Comparison of ENCODE assay signal across 8 mouse cellular contexts in the genomic region with DNA sequence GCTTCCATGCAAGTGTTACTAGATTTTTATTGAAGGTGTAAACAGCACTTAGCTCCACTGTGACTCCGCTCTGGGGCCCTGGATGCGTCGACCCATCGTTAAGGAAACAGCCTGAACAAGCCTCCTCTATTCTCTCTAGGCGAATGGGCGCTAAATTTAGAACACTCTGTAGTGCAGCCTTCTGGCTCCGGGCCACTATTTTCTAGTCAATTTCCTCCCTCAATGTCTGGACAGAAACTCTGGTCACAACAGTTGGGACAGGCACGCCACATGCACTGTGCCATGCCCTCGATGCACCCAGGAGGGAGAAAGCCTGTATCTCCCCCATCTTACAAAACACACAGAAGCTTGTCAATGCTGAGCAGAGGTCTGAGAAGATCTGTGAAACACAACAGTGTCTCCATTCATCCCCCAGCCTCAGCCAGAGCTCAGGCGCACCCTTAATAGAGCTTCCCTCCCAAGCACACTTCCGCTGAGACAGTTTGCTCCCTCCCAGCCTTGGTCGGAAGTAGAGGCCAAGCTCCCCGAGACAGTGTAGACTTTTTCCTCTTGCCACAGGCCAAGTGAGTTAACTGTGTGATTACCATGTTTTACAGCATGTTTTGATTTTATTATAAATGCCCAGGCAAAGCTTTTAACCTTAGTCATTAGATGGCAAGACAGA.
A peak's percentile ranks its signal among the peaks of the same experiment; 100 is the strongest.
DNase-seq lines count a peak whose midpoint lies in the region; ATAC-seq and TF ChIP-seq lines count a peak whose summit lies in the region.

No protein-coding gene starts in this region.

- no peak overlapping the region for H3K4me3 ChIP-seq in forebrain, embryonic 15.5 days
- 0 out of 2 replicates have a peak overlapping the region, but pooled peaks have one; percentile 3 for H3K4me3 ChIP-seq in heart, postnatal 0 days (ENCODE audit: low read depth, low read length)

- TF ChIP-seq POLR2A in brain, embryonic 14.5 days (IDR thresholded peaks at IDR 0.05; ENCODE audit: borderline replicate concordance, extremely low read depth, insufficient read depth, insufficient read length, poor library complexity, severe bottlenecking), result no peak

- 0 out of 2 replicates have a peak overlapping the region, but pooled peaks have one; percentile 14 for H3K27ac ChIP-seq in forebrain, embryonic 15.5 days (replicated peaks)
- H3K27ac ChIP-seq in heart, postnatal 0 days (ENCODE audit: low read depth), result peak overlapping the region; percentile 79

- H3K9me3 ChIP-seq in forebrain, embryonic 15.5 days, result no peaks in the 10 kb centered on the region
- no peaks in the 10 kb centered on the region for H3K9me3 ChIP-seq in heart, postnatal 0 days (replicated peaks; ENCODE audit: control insufficient read depth, low read length)

- peak; percentile 17 for DNase-seq in adrenal gland, adult 8-10 months
- DNase-seq in brain, embryonic 14.5 days (ENCODE audit: low read depth), result peak; percentile 81
- peak; percentile 85 for DNase-seq in heart, postnatal 0 days (ENCODE audit: low spot score)
- DNase-seq in kidney, postnatal 25 days, result peak; percentile 77 to 78
- DNase-seq in lung, postnatal 25 days (ENCODE audit: low spot score), result peak; percentile 64
- DNase-seq in spleen, postnatal 10 days (ENCODE audit: low spot score in 2 of 2), result no peak

- no peak overlapping the region for H3K4me2 ChIP-seq in forebrain, embryonic 15.5 days (replicated peaks)
- peak overlapping the region; percentile 49 for H3K4me2 ChIP-seq in heart, postnatal 0 days (ENCODE audit: low read depth, low read length)

- TF ChIP-seq CTCF in brain, embryonic 14.5 days (IDR thresholded peaks at IDR 0.05; ENCODE audit: borderline replicate concordance, extremely low read depth, insufficient read depth, insufficient read length), result no peak
- TF ChIP-seq CTCF in heart, postnatal 0 days (IDR thresholded peaks at IDR 0.05; ENCODE audit: low read depth), result no peak

- peaks cover 15% of the 10 kb centered on the region for H3K4me1 ChIP-seq in forebrain, embryonic 15.5 days
- peaks cover 27% of the 10 kb centered on the region for H3K4me1 ChIP-seq in heart, postnatal 0 days (ENCODE audit: control insufficient read depth, insufficient read depth)

- peak; percentile 48; the same call in 1 of the 2 replicates for TF ChIP-seq EP300 in heart, postnatal 0 days (IDR thresholded peaks at IDR 0.05; ENCODE audit: low read depth)

- H3K9ac ChIP-seq in forebrain, embryonic 15.5 days (replicated peaks), result no peak overlapping the region
- H3K9ac ChIP-seq in heart, postnatal 0 days (replicated peaks; ENCODE audit: low read depth, low read length), result no peak overlapping the region; the same call in 1 of the 2 replicates

- H3K36me3 ChIP-seq in forebrain, embryonic 15.5 days, result no peaks in the 10 kb centered on the region
- H3K36me3 ChIP-seq in heart, postnatal 0 days (replicated peaks; ENCODE audit: control insufficient read depth, insufficient read depth, low read length), result no peaks in the 10 kb centered on the region

- peaks cover 5% of the 10 kb centered on the region; the same call in 1 of the 2 replicates for H3K27me3 ChIP-seq in forebrain, embryonic 15.5 days
- no peaks in the 10 kb centered on the region for H3K27me3 ChIP-seq in heart, postnatal 0 days (ENCODE audit: control insufficient read depth, insufficient read depth, low read length)

- ATAC-seq in forebrain, embryonic 15.5 days (replicated peaks), result peak; percentile 69; the same call in 1 of the 2 replicates
- peak; percentile 71 for ATAC-seq in heart, postnatal 0 days (ENCODE audit: insufficient read depth, low read depth)
- no peak for ATAC-seq in monocyte, adult 5-6 weeks (replicated peaks; ENCODE audit: insufficient number of reproducible peaks, low FRiP score, low TSS enrichment, poor library complexity, severe bottlenecking)

- WGBS in forebrain, embryonic 15.5 days, result 19% methylated on average over 13 of the region's 13 CpGs
- WGBS in heart, postnatal 0 days, result 3% methylated on average over 13 of the region's 13 CpGs

Comparison
In these comparisons a context has a peak if more than half of its experiments do, and no peak if none do; other contexts are left out.
1. DNase-seq: peak in adrenal gland, adult 8-10 months (single experiment), brain, embryonic 14.5 days (single experiment), heart, postnatal 0 days (single experiment), kidney, postnatal 25 days (2 of 2) and lung, postnatal 25 days (single experiment); none in spleen, postnatal 10 days (0 of 2).